Mouse (Mus musculus) splenic B cell, adult 2 months (primary cell): Measurements from ENCODE around the gene Ugdh.

Experiments
- DNase-seq: peaks from one replicate; pipeline ENCODE4 v3.0.0-alpha.2; 2011; ENCODE audit warnings: low read depth, low spot score
- H3K27me3 ChIP-seq: 2 replicates; pipeline ENCODE4 v1.6.1; 2012; ENCODE audit warnings: mild to moderate bottlenecking, low read length, moderate library complexity, mixed read lengths; ENCODE audit not compliant: control insufficient read depth, poor library complexity, insufficient read depth, severe bottlenecking
- H3K36me3 ChIP-seq: 2 replicates; pipeline ENCODE4 v1.6.1; 2012; ENCODE audit warnings: mild to moderate bottlenecking, low read length, moderate library complexity, mixed read lengths; ENCODE audit not compliant: control insufficient read depth, poor library complexity, insufficient read depth, severe bottlenecking

Gene Ugdh

DNA sequence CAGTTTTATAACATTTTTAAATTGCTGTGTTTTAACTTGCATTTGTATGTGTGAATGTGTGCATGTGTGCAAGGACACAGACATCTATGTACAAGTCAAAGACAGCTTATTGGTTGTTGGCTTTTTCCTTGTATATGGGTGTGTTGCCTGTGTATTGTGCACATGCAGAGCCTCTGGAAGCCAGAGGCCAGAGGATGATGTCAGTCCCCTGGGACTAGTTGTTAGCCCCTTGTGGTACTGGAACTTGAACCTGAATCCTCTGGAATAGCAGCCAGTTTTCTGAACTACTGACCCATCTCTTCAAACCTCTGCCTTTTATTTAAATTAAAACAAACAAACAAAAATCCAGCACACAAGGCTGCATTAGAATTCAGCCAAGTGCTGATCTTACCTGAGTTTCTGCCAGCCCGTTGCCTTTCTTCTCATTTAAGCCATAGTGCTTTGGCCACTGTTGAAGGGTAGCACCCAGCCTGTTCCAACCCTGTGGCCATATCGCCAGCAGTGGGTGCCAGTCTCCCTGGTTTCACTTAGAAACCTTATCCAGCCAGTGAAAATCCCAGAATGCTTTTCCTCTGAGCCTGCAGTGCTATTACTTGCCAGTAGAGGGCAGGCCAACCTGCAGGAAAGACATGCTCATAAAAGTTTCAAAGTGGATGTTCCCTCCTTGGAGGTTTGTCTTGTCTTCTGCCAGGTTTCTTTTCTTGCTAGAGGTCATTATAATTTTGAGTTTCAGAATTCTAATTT, 34.3 kb downstream of the Ugdh start:
- H3K36me3 ChIP-seq: peaks cover 9% of the 10 kb centered on the region
- H3K27me3 ChIP-seq: no peaks in the 10 kb centered on the region
- DNase-seq: peak; percentile 86

DNA sequence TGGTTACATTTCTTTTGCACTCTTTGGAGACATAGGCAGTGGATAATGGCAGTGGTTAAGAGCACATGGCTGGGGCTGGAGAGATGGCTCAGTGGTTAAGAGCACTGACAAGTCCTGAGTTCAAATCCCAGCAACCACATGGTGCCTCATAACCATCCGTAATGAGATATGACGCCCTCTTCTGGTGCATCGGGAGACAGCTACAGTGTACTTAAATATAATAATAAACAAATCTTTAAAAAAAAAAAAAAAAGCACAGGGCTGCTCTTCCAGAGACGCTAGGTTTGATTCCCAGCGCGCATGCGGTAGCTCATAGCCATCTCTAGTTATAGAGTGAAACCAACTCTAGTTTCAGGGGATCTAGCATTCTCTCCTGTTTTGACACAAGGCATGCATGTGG, 41.3 kb downstream of the Ugdh start:
- H3K27me3 ChIP-seq: no peaks in the 10 kb centered on the region
- peak; percentile 21 for DNase-seq
- peaks cover 16% of the 10 kb centered on the region for H3K36me3 ChIP-seq

- Histone ChIP-seq H3K27me3 (no peaks in the 10 kb centered on the region), H3K36me3 (peaks cover 18% of the 10 kb centered on the region)
- DNase-seq: peak; percentile 32
Observed at GRCm38 (mm10) chr5:65391753-65392152, 44.0 kb downstream of the Ugdh start.

GRCm38 (mm10) chr5:65390648-65391644, 44.8 kb downstream of the Ugdh start, which contains the start of the genes Rpl9 and Lias:
Rpl9 (minus strand) TSS chr5:65391444.
Lias (plus strand) TSS chr5:65391497.
- peak; percentile 99 for DNase-seq
- Histone ChIP-seq H3K27me3 (no peaks in the 10 kb centered on the region), H3K36me3 (peaks cover 14% of the 10 kb centered on the region)

DNA sequence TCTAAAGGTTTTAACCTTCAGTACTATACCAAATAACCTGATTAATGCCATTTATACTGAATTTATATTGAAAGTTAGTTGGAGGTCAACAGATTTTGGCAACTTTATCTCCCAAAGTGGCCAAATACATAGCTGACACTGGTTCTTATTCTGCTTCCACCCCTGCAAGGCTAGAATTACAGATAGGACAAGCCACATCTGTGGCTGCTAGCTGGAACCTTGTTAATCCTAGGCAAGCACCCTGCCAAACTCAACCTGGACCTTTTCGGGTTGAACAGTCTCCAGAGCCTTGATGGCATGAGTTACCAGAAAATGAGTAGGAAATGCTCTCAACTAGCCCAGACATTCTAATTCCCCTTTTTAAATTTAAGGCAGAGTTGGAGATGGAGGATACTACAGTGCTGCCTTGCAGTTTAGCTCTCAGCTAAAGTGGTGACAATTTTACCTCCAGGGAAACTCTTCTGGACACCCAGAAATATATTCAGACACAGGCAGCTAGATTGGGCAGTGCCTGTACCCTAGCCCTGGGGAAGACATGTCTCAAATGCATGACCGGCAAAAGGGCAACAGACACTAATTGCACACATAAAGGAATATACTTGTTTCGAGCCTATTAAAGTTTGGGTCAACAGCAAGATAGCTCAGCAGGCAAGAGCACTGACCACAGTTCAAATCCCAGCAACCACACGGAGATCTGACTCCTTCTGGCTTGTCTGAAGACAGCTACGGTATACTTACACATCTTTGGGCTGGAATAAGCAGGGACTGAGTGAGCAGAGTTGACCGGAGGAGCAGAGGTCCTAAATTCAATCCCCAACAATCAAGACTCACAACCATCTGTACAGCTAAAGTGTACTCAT, 48.5 kb downstream of the Ugdh start:
- DNase-seq: no peak
- H3K27me3 ChIP-seq: no peaks in the 10 kb centered on the region
- peaks cover 10% of the 10 kb centered on the region for H3K36me3 ChIP-seq

DNA sequence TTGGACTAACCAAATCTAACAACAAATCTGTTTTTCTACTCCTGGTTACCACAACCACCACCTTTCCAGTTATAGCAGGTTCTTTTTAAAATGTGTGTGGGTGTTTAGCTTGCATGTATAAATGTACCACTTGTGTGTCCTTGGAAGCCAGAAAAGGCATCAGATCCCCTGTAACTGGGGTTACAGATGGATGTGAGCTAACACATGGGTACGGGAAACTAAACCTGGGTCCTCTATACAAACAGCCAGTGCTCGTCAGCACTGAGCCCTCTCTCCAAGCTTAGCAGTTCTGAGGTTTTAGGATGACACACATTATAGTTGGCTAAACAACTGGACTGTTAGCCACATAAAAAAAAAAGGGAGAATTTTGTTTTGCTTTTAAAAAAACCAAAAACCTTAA, 50.0 kb downstream of the Ugdh start:
- Histone ChIP-seq H3K36me3 (peaks cover 10% of the 10 kb centered on the region), H3K27me3 (no peaks in the 10 kb centered on the region)
- no peak for DNase-seq

GRCm38 (mm10) chr5:65374746-65375145, 61.0 kb downstream of the Ugdh start:
- DNase-seq: no peak
- H3K27me3 ChIP-seq: no peaks in the 10 kb centered on the region
- H3K36me3 ChIP-seq: no peaks in the 10 kb centered on the region

- H3K36me3 ChIP-seq: no peaks in the 10 kb centered on the region
- no peak for DNase-seq
Observed at GRCm38 (mm10) chr5:65371551-65371950, 64.2 kb downstream of the Ugdh start.

GRCm38 (mm10) chr5:65367837-65368236, 67.9 kb downstream of the Ugdh start:
- Histone ChIP-seq H3K36me3 (no peaks in the 10 kb centered on the region), H3K27me3 (no peaks in the 10 kb centered on the region)
- DNase-seq: no peak

More at GRCm38 (mm10) chr5:65371551-65371950, 64.2 kb downstream of the Ugdh start:
- H3K27me3 ChIP-seq: no peaks in the 10 kb centered on the region
